Mouse (Mus musculus) hindbrain, postnatal 0 days (tissue): Measurements from ENCODE around the gene Hibadh. TPM values are rescaled to one million over a fixed set of nuclear protein-coding genes. Genes with fewer than 3 reads are reported as not detected.

Experiments used
- ATAC-seq: fragments of 200-750 bp; cut with Nextera tagmentation; 2 replicates; pipeline ENCODE4 v1.8.0; 2017; ENCODE audit warnings: mild to moderate bottlenecking, moderate TSS enrichment, moderate library complexity
- DNase-seq: peaks from one replicate; pipeline ENCODE4 v3.0.0-alpha.2; 2015; ENCODE audit warnings: low spot score
- H3K27ac ChIP-seq: fragments of 300-500 bp; sonication (generic); 2 replicates; pipeline ENCODE4 v1.5.1; 2014; ENCODE audit warnings: mild to moderate bottlenecking
- H3K27me3 ChIP-seq: fragments of 300-500 bp; sonication (generic); 2 replicates; pipeline ENCODE4 v1.6.1; 2014; ENCODE audit warnings: low read length, mixed read lengths; ENCODE audit not compliant: insufficient read depth
- H3K36me3 ChIP-seq: fragments of 300-500 bp; sonication (generic); 2 replicates; pipeline ENCODE4 v1.6.1; 2014; ENCODE audit warnings: low read length, mixed read lengths; ENCODE audit not compliant: insufficient read depth
- H3K4me1 ChIP-seq: fragments of 300-500 bp; sonication (generic); 2 replicates; pipeline ENCODE4 v1.6.1; 2014; ENCODE audit warnings: antibody characterized with exemption, low read length, mixed read lengths; ENCODE audit not compliant: insufficient read depth
- H3K4me2 ChIP-seq: fragments of 300-500 bp; sonication (generic); 2 replicates; pipeline ENCODE4 v1.6.1; 2014; ENCODE audit warnings: low read depth, mild to moderate bottlenecking, low read length, moderate library complexity, mixed read lengths
- H3K4me3 ChIP-seq: fragments of 300-500 bp; sonication (generic); 2 replicates; pipeline ENCODE4 v1.5.1; 2014; ENCODE audit warnings: low read length
- H3K9ac ChIP-seq: fragments of 300-500 bp; sonication (generic); replicated peaks from 2 replicates; pipeline ENCODE4 v1.6.1; 2014; ENCODE audit warnings: mild to moderate bottlenecking, low read length, moderate library complexity, mixed read lengths
- H3K9me3 ChIP-seq: fragments of 300-500 bp; sonication (generic); 2 replicates; pipeline ENCODE4 v1.6.1; 2016; ENCODE audit warnings: low read length, mixed read lengths
- CTCF ChIP-seq: IDR thresholded peaks from 2 replicates; pipeline ENCODE4 v1.5.1; 2016; ENCODE audit warnings: antibody characterized with exemption, control low read depth, low read depth
- WGBS: fragments of 180-500 bp; shearing (Covaris S2); extraction: QIAGEN DNeasy Blood & Tissue Kit; methylation state at CpG from one replicate; pipeline ENCODE4 v1.1.7; 2014; 5-methylcytosine and 5-hydroxymethylcytosine counted together
- polyA plus RNA-seq: library from polyadenylated mRNA; unstranded; fragments of >200 nt; fragmentation: Nextera tagmentation; extraction: Ambion mirVana; gene quantifications from 2 replicates; pipeline ENCODE4 v1.2.1, GENCODE M21; 2015
- total RNA-seq: library from RNA; depleted of rRNA; stranded (reverse); fragments of >200 nt; gene quantifications from 2 replicates; pipeline ENCODE4 v1.2.3, GENCODE M21; 2014

Hibadh gene
- total and polyA plus RNA-seq, 2 experiments from 2014 or later = 35.3 to 71.9 TPM

DNA sequence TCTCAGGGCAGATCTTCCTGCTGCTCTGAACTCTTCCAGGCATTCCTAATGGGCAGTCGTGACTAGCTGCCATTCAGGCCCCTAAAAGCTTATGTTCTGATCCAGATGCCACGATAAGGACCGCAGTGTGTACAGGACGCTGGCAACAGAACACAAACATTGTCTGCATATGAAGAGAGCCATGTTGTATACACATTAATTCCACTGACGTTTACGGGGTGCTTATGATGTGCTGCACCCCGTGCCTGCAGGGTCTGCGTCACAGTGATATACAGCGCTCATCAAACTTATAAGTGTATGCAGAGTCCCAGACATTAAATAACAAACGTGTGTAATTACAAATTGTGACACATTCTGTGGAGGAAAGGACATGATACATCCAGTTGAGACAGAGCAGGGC, 121.5 kb downstream of the Hibadh start:
- TF ChIP-seq CTCF = no peak

DNA sequence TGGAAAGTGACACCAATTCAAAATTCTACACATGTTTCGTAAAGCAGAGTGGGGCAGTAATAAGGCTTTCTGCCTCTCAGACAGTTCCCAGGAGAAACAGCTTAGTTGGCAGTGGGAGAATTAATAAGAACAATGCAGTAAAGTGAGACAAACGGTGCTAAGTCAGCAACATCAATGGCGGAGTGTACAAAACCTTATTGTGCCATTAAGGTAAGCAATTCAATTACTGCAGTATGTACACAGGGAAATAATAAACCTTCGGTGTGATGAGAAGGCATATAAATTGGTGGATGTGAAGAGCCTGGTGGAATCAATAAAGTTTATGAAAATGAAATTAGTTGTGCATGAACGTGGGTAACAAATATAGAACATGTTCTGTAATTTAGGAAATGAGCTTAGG, 122.9 kb downstream of the Hibadh start:
- Histone ChIP-seq H3K4me2 (no peak overlapping the region), H3K9me3 (no peaks in the 10 kb centered on the region), H3K4me3 (no peak overlapping the region), H3K9ac (no peak overlapping the region), H3K4me1 (no peaks in the 10 kb centered on the region), H3K27ac (no peak overlapping the region), H3K36me3 (no peaks in the 10 kb centered on the region), H3K27me3 (no peaks in the 10 kb centered on the region)
- DNase-seq = no peak
- 65% methylated on average over 5 of the region's 5 CpGs for WGBS
- no peak for TF ChIP-seq CTCF
- ATAC-seq = no peak

More for the DNA sequence above, 121.5 kb downstream of the Hibadh start:
- Histone ChIP-seq H3K4me1 (no peaks in the 10 kb centered on the region), H3K9ac (no peak overlapping the region), H3K4me2 (no peak overlapping the region), H3K27me3 (no peaks in the 10 kb centered on the region), H3K4me3 (no peak overlapping the region), H3K36me3 (no peaks in the 10 kb centered on the region), H3K27ac (no peak overlapping the region), H3K9me3 (no peaks in the 10 kb centered on the region)
- DNase-seq (no peak), ATAC-seq (no peak)
- WGBS = 83% methylated on average over 10 of the region's 10 CpGs

DNA sequence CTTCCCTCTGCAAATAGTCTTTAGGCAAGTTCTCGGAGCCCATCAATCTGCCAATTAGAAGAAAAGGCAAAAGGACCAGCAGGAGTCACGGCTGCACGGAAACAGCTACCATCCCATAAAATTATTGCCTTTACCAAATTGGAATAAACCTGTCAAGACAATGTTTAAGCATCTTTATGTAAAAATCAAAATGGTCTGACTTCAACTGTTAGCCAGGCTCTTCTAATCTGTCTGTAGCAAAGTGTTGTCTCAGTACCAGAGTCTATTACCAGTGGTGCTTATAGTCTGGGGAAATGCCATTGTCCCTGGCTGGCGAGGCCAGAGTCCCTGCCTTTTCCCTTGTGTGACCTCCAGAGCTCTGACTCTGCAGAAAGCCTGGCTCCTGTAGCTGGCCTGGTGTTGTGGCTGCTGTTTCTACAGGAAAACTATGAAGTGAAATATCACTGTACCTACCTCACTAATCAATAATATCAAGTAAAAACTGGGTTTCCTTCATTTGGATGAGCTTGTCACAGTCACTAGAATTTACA, 126.2 kb downstream of the Hibadh start:
- H3K27me3 ChIP-seq = no peaks in the 10 kb centered on the region
- ATAC-seq (no peak), DNase-seq (no peak)
- no peaks in the 10 kb centered on the region for H3K9me3 ChIP-seq
- no peak for TF ChIP-seq CTCF
- H3K4me1 ChIP-seq = no peaks in the 10 kb centered on the region
- H3K4me3 ChIP-seq = no peak overlapping the region
- H3K27ac ChIP-seq = no peak overlapping the region
- H3K9ac ChIP-seq = no peak overlapping the region
- WGBS = 29% methylated on average over 4 of the region's 4 CpGs
- no peaks in the 10 kb centered on the region for H3K36me3 ChIP-seq
- H3K4me2 ChIP-seq = no peak overlapping the region

DNA sequence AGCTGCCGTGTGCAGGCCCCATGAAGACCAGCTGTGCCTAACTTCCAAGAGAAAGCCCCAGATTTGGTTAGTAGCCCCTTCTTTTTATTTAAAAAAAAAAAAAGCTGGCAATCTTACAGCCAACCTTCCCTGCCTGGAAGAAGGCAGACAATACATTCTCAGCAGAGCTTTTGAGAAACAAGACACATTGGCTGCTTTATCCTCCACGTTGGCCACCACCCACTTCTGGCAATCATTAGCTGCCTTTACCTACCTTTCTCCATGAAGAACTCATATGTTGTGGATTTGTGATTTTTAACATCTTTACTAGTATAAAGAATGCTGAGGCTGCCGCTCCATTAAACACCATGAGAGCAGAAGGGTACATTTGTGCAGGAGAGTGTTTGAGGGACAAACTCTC, 131.4 kb downstream of the Hibadh start:
- peaks cover 9% of the 10 kb centered on the region; the same call in 1 of the 2 replicates for H3K4me1 ChIP-seq
- no peak overlapping the region for H3K9ac ChIP-seq
- DNase-seq (no peak), ATAC-seq (no peak)
- H3K4me2 ChIP-seq = no peak overlapping the region
- no peak for TF ChIP-seq CTCF
- H3K27me3 ChIP-seq = no peaks in the 10 kb centered on the region
- H3K36me3 ChIP-seq = no peaks in the 10 kb centered on the region
- no peaks in the 10 kb centered on the region for H3K9me3 ChIP-seq
- H3K27ac ChIP-seq = no peak overlapping the region
- no peak overlapping the region for H3K4me3 ChIP-seq
- 61% methylated on average over 3 of the region's 3 CpGs for WGBS

DNA sequence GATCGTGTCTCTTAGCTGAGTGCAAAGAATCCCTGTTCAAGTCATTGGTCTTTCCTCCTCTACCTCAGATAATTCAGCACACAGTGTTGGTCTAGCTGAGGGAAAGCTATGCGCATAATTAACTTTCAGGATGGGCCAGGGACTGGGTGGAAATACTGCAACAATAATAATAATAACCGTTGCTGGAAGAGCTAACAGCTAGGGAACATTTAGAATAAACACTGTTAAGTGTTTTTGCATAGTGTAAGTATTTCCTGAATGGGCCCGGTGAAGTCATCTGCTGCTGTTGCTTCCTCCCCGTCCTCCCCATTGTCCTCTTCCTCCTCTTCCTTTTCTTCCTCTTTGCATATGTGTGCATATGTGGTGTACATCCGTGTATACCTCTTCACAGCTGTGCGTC, 132.2 kb downstream of the Hibadh start:
- H3K9me3 ChIP-seq = no peaks in the 10 kb centered on the region
- H3K4me1 ChIP-seq = peaks cover 9% of the 10 kb centered on the region; the same call in 1 of the 2 replicates
- H3K9ac ChIP-seq = no peak overlapping the region
- DNase-seq (no peak), ATAC-seq (no peak)
- no peak overlapping the region for H3K27ac ChIP-seq
- no peak overlapping the region for H3K4me2 ChIP-seq
- no peaks in the 10 kb centered on the region for H3K27me3 ChIP-seq
- no peak overlapping the region for H3K4me3 ChIP-seq
- 87% methylated on average over 7 of the region's 7 CpGs for WGBS
- no peaks in the 10 kb centered on the region for H3K36me3 ChIP-seq
- TF ChIP-seq CTCF = no peak

DNA sequence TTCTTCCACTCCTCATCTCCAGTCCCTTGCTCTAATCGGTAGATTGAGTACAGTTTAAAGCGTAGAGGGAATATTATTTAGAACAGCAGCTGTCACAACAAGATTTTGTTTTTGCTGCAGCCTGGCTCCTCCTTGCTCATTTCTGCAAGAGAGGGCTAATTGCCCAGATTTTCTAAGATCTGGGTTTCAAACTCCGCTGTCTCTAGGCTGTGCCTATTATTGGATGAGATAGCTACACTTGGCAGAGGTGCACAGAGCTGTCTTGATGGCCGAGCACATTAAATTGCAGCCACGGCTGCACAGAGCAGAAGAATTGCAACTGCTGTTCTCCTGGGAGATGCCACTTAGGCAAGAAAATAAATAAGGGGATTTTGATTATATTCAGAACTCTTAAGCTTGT, 133.0 kb downstream of the Hibadh start:
- Histone ChIP-seq H3K9ac (no peak overlapping the region), H3K36me3 (no peaks in the 10 kb centered on the region), H3K27ac (peak overlapping the region; percentile 26; the same call in 1 of the 2 replicates), H3K27me3 (no peaks in the 10 kb centered on the region), H3K4me1 (peaks cover 9% of the 10 kb centered on the region; the same call in 1 of the 2 replicates), H3K4me2 (no peak overlapping the region), H3K4me3 (no peak overlapping the region), H3K9me3 (no peaks in the 10 kb centered on the region)
- DNase-seq (peak; percentile 61), ATAC-seq (no peak)
- WGBS = 21% methylated on average over 5 of the region's 5 CpGs
- no peak for TF ChIP-seq CTCF

DNA sequence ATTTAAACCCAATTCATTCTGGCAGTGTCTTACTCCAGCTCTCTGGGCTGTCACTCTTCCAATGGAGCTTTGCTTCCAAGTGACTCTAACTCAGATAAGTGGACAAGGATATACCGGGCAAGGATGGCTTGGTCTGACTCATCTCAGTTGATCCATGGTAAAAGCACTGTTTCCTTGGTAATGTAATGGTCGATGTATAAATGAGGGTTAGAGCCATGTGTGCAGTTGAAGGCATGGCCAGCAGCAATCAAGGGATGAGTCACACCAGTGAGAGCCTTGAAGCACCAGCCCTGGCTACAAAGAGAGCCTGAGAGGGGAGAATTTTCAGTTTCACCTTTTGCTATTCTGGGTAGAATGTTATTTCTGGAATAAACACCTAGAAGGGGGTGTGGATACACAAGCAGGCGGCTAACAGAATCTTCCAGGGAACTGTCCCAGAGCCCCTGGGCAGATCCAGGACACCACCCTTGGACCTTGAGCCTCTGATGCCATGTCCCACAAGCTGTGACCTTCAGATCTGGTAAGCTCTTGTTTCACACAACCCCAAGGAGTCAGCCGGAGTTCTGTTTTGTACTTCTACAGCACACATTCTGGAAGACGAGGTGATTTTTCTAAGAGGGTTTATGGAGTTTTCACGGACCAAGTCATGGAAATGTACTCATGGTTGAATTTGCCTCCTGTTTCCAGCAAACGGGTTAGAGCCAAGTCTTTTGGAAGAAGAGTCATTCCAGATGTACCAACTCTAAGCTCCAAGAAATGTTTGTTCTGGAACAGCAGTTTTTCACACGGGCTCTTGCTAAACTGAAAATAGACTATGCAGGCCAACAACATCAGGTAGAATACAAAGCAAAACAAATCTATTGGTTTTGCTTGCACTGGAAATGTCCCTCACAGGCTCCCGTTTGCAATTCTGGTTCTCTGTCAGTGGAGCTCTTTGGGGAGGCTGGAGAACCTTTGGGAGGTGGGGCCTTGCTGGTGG, 134.1 kb downstream of the Hibadh start:
- Histone ChIP-seq H3K9ac (no peak overlapping the region), H3K27ac (no peak overlapping the region), H3K4me1 (peaks cover 9% of the 10 kb centered on the region; the same call in 1 of the 2 replicates), H3K9me3 (no peaks in the 10 kb centered on the region), H3K36me3 (no peaks in the 10 kb centered on the region), H3K4me2 (no peak overlapping the region), H3K27me3 (no peaks in the 10 kb centered on the region), H3K4me3 (no peak overlapping the region)
- WGBS = 87% methylated on average over 9 of the region's 9 CpGs
- ATAC-seq (no peak), DNase-seq (no peak)
- no peak for TF ChIP-seq CTCF
